Mouse (Mus musculus) kidney, adult 11 months (tissue): ENCODE measurements around the gene Srsf7.
"Not testable (repeated sequence)": the region's sequence is repeated elsewhere in the genome, so short reads cannot be mapped to it uniquely, and the experiment has no call there.

Source experiments
- DNase-seq: peaks from one replicate; pipeline ENCODE4 v3.0.0; 2022

Gene Srsf7

GRCm38 (mm10) chr17:80206671-80207581 is at the start of gene Srsf7, which contains the start of gene Ttc39d:
Gene Srsf7 (minus strand): TSS chr17:80207307.
Gene Ttc39d (plus strand): TSS chr17:80207460.
- peak; percentile 97 for DNase-seq

DNA sequence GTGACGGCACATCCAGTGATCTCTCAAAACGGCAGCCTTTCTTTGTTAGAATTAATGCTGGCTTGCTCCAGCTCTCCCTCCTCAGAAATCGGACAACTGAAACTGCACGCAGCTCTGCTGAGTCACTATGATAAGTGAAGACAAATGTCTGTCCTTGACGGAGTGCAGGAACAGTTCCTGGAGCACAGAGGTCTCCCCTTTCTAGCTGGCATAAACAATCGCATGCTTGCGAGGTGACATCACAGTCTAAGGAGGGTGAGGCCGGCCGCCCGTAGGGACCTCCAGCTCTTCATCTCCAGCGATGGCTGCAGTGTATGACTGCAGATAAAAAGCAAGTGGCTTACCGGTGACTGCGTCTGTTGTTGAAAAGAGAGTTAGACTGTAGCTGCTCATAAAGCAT is 48.1 kb upstream of the Srsf7 start:
- DNase-seq: peak; percentile 38

GRCm38 (mm10) chr17:80254421-80254820 is 47.3 kb upstream of the Srsf7 start:
- no peak for DNase-seq

- DNase-seq: no peak
Measured at GRCm38 (mm10) chr17:80252757-80253525, 45.8 kb upstream of the Srsf7 start.

DNA sequence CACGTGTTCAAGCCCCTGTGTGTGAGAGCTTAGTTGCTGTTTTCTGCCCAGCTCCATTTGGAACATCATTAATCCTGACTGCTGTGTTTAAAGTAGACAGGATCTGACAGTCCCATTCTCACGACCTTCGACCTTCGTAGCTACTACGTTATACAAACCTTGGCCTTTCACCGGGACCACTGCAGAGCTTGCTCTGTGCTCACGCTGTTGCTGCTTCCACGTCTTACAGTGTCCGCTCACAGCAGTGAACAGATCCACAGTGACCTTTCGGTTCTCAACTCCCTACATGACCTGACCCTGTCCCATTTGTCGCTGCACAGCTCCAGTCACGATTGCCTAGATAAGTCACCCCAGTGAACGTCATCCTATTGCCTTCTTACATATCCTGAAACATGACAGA is 36.0 kb upstream of the Srsf7 start:
- DNase-seq: no peak

GRCm38 (mm10) chr17:80241594-80241993 is 34.5 kb upstream of the Srsf7 start:
- no peak for DNase-seq

- no peak for DNase-seq
Measured at GRCm38 (mm10) chr17:80237475-80237874, 30.4 kb upstream of the Srsf7 start.

GRCm38 (mm10) chr17:80236805-80237204 is 29.7 kb upstream of the Srsf7 start:
- DNase-seq: no peak

- DNase-seq: no peak
Measured at GRCm38 (mm10) chr17:80235477-80235876, 28.4 kb upstream of the Srsf7 start.

DNA sequence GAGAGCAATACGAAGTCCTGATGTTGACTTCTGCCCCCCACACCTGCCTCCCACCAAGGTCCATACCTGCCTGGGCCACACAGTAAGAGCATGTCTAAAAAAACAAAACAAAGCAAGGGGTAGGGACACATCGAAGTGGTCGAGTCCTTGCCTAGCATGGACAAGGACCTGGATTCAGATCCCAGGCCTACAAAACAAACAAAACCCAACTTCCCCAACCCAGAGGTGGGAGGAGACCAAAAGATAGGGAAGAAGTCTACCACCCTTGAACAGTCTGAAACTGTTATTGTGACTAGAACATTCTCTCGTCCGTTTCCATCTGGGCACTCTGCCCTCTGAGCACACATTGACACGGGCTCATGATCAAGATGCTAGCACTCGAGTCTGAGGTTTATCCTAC is 27.3 kb upstream of the Srsf7 start:
- DNase-seq: no peak

- DNase-seq: no peak
Measured at GRCm38 (mm10) chr17:80233844-80234243, 26.7 kb upstream of the Srsf7 start.

GRCm38 (mm10) chr17:80229396-80229795 is 22.3 kb upstream of the Srsf7 start:
- no peak for DNase-seq

DNA sequence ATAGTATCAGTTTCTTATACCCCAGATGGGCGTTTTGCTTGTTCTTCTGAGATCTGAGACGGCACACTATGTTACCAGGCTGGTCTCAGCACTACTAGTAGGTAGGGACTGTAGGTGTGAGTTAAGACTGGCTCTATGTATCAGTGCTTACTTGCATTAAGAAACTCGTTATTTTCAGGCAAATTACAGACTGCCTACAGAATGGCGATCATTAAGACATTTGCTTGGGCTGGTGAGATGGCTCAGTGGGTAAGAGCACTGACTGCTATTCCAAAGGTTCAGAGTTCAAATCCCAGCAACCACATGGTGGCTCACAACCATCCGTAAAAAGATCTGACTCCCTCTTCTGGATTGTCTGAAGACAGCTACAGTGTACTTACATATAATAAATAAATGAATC is 18.0 kb upstream of the Srsf7 start:
- not testable (repeated sequence) for DNase-seq

DNA sequence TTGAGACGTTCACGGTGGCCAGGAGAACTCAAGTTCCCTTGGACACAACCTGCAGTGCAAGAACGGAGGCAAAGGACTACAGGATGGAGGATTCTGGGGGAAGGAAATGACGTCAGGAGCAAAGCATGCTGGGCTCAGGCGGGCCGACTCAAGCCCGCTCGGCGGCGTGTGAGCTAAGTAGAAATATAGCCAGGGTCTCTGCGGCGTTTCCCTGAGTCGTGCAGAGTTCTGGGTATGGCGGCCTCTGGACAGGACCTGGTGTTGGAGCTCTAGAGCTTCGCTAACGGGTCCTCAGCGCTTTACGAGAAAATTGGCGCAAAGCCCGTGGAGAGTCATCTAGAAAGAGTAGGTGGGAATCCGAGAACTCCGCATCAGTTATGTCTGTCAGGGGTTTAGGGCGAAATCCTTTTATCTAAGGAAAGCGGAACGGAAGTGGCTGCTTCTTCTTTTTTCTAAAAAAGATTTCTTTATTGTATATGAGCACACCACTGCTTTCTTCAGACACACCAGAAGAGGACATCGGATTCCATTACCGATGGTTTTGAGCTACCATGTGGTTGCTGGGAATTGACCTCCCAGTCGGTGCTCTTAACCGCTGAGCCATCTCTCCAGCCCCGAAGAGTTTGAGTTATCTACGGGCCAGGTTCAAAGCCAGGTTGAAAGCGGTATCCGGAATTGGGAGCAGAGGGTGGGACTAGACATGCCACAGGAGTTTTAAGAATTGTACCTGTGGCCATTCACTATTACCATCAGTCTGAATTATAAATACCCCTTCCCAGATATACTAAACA is 17.4 kb upstream of the Srsf7 start, which contains the start of gene Gemin6:
Gemin6 (plus strand) TSS at position 116 of the 791 bp plus-strand sequence.
- DNase-seq: peak; percentile 84

DNA sequence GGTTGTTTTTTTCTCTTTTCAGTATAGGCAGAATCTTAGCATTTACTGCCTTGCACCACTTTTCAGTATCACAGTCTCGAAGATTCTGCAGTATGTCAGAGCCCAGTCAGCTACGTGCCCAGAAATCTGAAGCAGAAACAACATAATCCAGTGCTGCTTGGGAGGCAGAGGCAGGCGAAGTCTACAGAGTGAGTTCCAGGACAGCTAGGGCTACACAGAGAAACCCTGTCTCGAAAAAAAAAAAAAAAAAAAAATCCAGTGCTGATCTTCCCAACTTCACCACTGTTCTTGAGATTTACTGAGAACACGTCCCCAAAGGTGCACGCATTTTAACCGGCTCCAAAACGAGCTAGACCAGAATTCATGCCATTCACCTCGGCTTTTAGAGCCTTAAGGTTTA is 16.7 kb upstream of the Srsf7 start:
- DNase-seq: no peak

DNA sequence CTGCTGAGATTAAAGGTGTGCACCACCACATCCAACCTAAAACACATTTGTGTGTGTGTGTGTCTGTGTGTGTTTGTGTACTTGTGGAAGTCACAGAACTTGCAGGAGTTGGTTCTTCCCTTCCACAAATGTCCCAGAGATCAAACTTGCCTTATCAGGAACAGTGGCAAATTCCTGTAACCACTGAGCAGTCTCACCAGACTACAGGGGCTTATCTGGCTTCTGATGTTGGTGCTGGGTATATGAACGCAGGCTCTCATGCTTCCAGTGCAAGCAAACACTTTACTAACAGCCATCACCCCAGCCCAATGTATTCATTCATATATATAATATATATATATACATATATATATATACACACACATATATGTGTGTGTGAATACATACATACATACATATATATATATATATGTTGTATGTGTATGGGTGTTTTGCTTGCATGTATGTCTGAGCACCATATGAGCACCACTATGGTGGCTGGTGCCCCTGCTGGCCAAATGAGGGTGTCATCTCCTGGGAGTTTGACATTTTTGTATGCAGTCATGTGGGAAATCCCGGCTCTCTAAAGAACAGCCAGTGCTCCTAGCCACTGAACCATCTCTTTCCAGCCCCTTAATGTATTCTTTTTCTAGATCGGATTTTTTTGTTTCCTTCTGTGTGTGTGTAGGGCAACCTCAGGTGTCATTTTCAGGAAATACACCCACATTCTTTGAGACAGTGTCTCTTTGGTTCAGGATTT is 15.0 kb upstream of the Srsf7 start:
- no peak for DNase-seq

GRCm38 (mm10) chr17:80221202-80221601 is 14.1 kb upstream of the Srsf7 start:
- no peak for DNase-seq

GRCm38 (mm10) chr17:80220131-80220530 is 13.0 kb upstream of the Srsf7 start:
- DNase-seq: no peak

DNA sequence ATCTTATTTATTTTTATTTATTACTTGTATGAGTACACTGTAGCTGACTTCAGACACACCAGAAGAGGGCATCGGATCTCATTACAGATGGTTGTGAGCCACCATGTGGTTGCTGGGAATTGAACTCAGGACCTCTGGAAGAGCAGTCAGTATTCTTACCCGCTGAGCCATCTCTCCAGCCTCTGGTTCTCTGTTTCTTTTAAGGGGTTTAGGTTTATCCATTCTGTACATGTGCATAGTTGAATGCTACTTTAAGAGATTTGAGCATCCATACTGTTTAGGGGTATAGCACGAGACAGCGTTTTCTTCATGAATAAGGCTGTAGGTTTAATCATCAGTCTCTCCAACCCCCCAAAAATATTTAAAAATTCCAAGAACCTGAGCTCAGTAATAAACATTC is 6.9 kb upstream of the Srsf7 start:
- DNase-seq: not testable (repeated sequence)

GRCm38 (mm10) chr17:80206301-80206670 is 821 bp downstream of the Srsf7 start:
- no peak for DNase-seq

DNA sequence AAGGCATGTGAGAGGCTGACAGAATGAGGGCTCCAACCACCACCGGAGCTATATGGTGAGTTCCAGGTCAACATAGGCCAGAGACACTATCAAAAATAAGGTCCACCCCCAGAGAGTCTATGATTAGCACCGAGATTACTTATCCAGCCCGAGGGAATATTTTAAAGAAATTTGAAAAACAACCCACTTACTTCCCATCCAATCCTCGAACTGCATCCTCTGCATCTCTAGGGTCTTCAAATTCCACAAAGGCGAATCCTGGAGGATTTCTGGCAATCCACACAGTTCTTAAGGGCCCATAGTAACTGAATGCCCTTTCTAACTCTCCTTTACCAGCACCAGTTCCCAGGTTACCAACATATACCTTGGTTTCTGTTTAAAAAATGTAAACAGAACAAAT is 1.4 kb downstream of the Srsf7 start:
- no peak for DNase-seq

DNA sequence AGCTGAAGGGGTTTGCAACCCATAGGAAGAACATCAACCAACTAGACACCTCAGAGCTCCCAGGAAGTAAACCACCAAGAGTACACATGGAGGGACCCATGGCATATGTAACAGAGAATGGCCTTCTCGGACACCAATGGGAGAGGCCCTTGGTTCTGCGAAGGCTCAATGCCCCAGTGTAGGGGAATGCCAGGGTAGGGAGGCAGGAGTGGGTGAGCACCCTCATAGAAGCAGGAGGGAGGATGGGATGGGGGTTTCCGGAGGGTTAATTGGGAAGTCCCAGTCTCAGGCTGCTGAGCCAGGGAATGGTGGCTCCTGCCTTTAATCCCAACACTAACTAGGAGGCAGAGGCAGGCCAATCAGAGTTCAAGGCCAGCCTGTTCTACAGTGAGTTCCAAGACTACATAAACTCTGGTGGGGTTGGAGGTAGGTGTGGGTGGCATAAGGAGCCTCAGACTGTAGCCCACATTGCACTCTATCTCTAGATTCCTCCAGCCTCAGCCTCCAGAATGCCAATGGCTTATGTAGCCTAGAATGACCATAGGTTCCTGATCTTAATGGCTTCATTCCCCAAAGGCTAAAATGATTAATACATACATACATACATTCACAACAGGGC is 7.8 kb downstream of the Srsf7 start:
- DNase-seq: no peak
